Mouse (Mus musculus) myocyte (in vitro differentiated cells): ENCODE data around the gene C87436.

Experiments
- CEBPB ChIP-seq: IDR thresholded peaks from 2 replicates; pipeline ENCODE4 v1.6.1; 2011; ENCODE audit warnings: mild to moderate bottlenecking, moderate library complexity; ENCODE audit not compliant: poor library complexity, insufficient read depth, severe bottlenecking
- E2F4 ChIP-seq: IDR thresholded peaks from one replicate; pipeline ENCODE4 v1.6.1; 2011; ENCODE audit warnings: mild to moderate bottlenecking, control low read depth, moderate library complexity; ENCODE audit not compliant: insufficient read depth
- MAX ChIP-seq: IDR thresholded peaks from one replicate; pipeline ENCODE4 v1.6.1; 2011; ENCODE audit warnings: low read depth, mild to moderate bottlenecking, control low read depth
- POLR2A ChIP-seq: IDR thresholded peaks from one replicate; pipeline ENCODE4 v1.6.1; 2011; ENCODE audit warnings: low read depth, mild to moderate bottlenecking, control low read depth, moderate library complexity; ENCODE audit not compliant: insufficient read length
- POLR2AphosphoS2 ChIP-seq: IDR thresholded peaks from one replicate; pipeline ENCODE4 v1.6.1; 2011; ENCODE audit warnings: low read depth, control low read depth; ENCODE audit not compliant: insufficient read length

DNA sequence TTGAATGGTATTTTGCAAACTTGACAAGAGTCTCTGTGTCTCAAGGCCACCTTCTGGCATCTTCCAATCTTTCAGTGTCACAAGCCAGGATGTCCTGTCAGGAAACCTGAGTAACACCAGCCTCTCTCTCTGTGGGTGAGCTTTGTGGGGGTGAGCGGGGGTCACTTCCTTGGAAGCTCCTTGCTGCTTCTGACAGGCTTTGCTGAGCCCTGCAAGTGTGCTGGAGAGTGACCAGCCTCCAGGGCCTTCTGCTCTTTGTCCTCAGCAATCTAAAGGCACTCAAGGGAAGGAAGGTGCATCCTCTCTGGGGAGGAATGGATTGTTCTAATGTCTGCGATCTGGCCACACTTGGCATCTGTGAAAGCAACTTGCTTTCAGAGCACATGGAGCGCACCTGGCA is 41.1 kb downstream of the C87436 start:
- no peak for TF ChIP-seq POLR2A
- no peak for TF ChIP-seq CEBPB
- no peak for TF ChIP-seq E2F4
- TF ChIP-seq POLR2AphosphoS2 = no peak
- TF ChIP-seq MAX = no peak
